In genomic region chr12:108317201-108317738, GRCm38 (mm10) we compare ENCODE assay signal across 14 mouse cellular contexts. TPM values are rescaled to one million over a fixed set of nuclear protein-coding genes. Genes with fewer than 3 reads are reported as not detected.
DNase-seq lines count a peak whose midpoint lies in the region; ATAC-seq lines count a peak whose summit lies in the region.
"Had no signal": no experiment of that assay in that cellular context is flagged by ENCODE, and none has a peak within 500 bp of the region (broad histone marks: within the 10 kb centered on the region; RNA-seq: fewer than 3 reads in every experiment).

No protein-coding gene starts in this region.

- H3K9me3 ChIP-seq in intestine, embryonic 16.5 days (ENCODE audit: control insufficient read depth, low read length): no peaks in the 10 kb centered on the region
- H3K9me3 ChIP-seq in intestine, embryonic 15.5 days: no peaks in the 10 kb centered on the region
- no peaks in the 10 kb centered on the region for H3K9me3 ChIP-seq in neural tube, embryonic 11.5 days (ENCODE audit: control insufficient read depth, low read length)
- H3K9me3 ChIP-seq in neural tube, embryonic 15.5 days (replicated peaks): no peaks in the 10 kb centered on the region
- no peaks in the 10 kb centered on the region for H3K9me3 ChIP-seq in midbrain, embryonic 16.5 days (replicated peaks; ENCODE audit: control insufficient read depth, low read length, poor library complexity, severe bottlenecking)

- no peak overlapping the region for H3K4me2 ChIP-seq in intestine, embryonic 16.5 days (ENCODE audit: low read depth, low read length)
- no peak overlapping the region for H3K4me2 ChIP-seq in intestine, embryonic 15.5 days (replicated peaks)
- no peak overlapping the region for H3K4me2 ChIP-seq in neural tube, embryonic 11.5 days (ENCODE audit: low read depth)
- no peak overlapping the region for H3K4me2 ChIP-seq in neural tube, embryonic 15.5 days
- H3K4me2 ChIP-seq in midbrain, embryonic 16.5 days (ENCODE audit: low read length): no peak overlapping the region
- H3K4me2 ChIP-seq: lung, embryonic 14.5 days had no signal

- WGBS in intestine, embryonic 16.5 days: 18% methylated on average over 9 of the region's 9 CpGs
- WGBS in intestine, embryonic 15.5 days: 19% methylated on average over 9 of the region's 9 CpGs
- 7% methylated on average over 9 of the region's 9 CpGs for WGBS in neural tube, embryonic 11.5 days
- WGBS in neural tube, embryonic 15.5 days: 12% methylated on average over 9 of the region's 9 CpGs
- WGBS in midbrain, embryonic 16.5 days: 8% methylated on average over 9 of the region's 9 CpGs

- H3K4me1 ChIP-seq in intestine, embryonic 16.5 days (ENCODE audit: control insufficient read depth, insufficient read depth, low read length): 0 out of 2 replicates have a peak, but pooled peaks cover 4% of the 10 kb centered on the region
- peaks cover 5% of the 10 kb centered on the region for H3K4me1 ChIP-seq in intestine, embryonic 15.5 days (replicated peaks)
- peaks cover 26% of the 10 kb centered on the region for H3K4me1 ChIP-seq in neural tube, embryonic 11.5 days (ENCODE audit: control insufficient read depth, insufficient read depth, low read length)
- peaks cover 19% of the 10 kb centered on the region for H3K4me1 ChIP-seq in neural tube, embryonic 15.5 days
- peaks cover 12% of the 10 kb centered on the region; the same call in 1 of the 2 replicates for H3K4me1 ChIP-seq in midbrain, embryonic 16.5 days (ENCODE audit: control insufficient read depth, insufficient read depth, low read length)

- peak; percentile 51 for DNase-seq in neural tube, embryonic 11.5 days (ENCODE audit: low spot score)
- peak; percentile 82 for DNase-seq in ZHBTc4 (ENCODE audit: low read depth, low spot score)
- DNase-seq in right cerebral cortex, adult 2 months (ENCODE audit: low spot score in 2 of 2): no peak
- DNase-seq: cerebellum, adult 11-12 months; gastrocnemius, postnatal 36 days; kidney, postnatal 36 days; layer of hippocampus, postnatal 36 days; lung, embryonic 14.5 days; thymus, adult 2 months had no signal

- H3K27ac ChIP-seq in intestine, embryonic 16.5 days (ENCODE audit: low read length): no peak overlapping the region
- no peak overlapping the region for H3K27ac ChIP-seq in intestine, embryonic 15.5 days
- H3K27ac ChIP-seq in neural tube, embryonic 11.5 days (ENCODE audit: low read depth, low read length): no peak overlapping the region
- H3K27ac ChIP-seq in neural tube, embryonic 15.5 days (replicated peaks): no peak overlapping the region
- no peak overlapping the region for H3K27ac ChIP-seq in midbrain, embryonic 16.5 days (ENCODE audit: low read length)

- no peak overlapping the region for H3K9ac ChIP-seq in intestine, embryonic 16.5 days (ENCODE audit: low read depth, low read length)
- H3K9ac ChIP-seq in intestine, embryonic 15.5 days: no peak overlapping the region
- no peak overlapping the region for H3K9ac ChIP-seq in neural tube, embryonic 11.5 days (ENCODE audit: low read length)
- H3K9ac ChIP-seq in neural tube, embryonic 15.5 days (replicated peaks): no peak overlapping the region
- peak overlapping the region; percentile 16; the same call in 1 of the 2 replicates for H3K9ac ChIP-seq in midbrain, embryonic 16.5 days (ENCODE audit: low read depth, low read length)
- H3K9ac ChIP-seq: lung, embryonic 14.5 days had no signal

- H3K4me3 ChIP-seq in intestine, embryonic 16.5 days (ENCODE audit: low read length): no peak overlapping the region
- H3K4me3 ChIP-seq in intestine, embryonic 15.5 days (replicated peaks): no peak overlapping the region
- H3K4me3 ChIP-seq in neural tube, embryonic 11.5 days (ENCODE audit: low read depth, low read length): no peak overlapping the region
- no peak overlapping the region for H3K4me3 ChIP-seq in neural tube, embryonic 15.5 days (replicated peaks)
- no peak overlapping the region for H3K4me3 ChIP-seq in midbrain, embryonic 16.5 days (ENCODE audit: low read depth, low read length)

- peaks cover 42% of the 10 kb centered on the region for H3K27me3 ChIP-seq in intestine, embryonic 16.5 days (replicated peaks; ENCODE audit: control insufficient read depth, insufficient read depth, low read length)
- peaks cover 45% of the 10 kb centered on the region for H3K27me3 ChIP-seq in intestine, embryonic 15.5 days (replicated peaks)
- H3K27me3 ChIP-seq in neural tube, embryonic 11.5 days (ENCODE audit: control insufficient read depth, insufficient read depth, low read length): peaks cover 31% of the 10 kb centered on the region
- peaks cover 41% of the 10 kb centered on the region for H3K27me3 ChIP-seq in neural tube, embryonic 15.5 days (replicated peaks)
- peaks cover 11% of the 10 kb centered on the region for H3K27me3 ChIP-seq in midbrain, embryonic 16.5 days (ENCODE audit: control insufficient read depth, insufficient read depth, low read depth, low read length)

- ATAC-seq in intestine, embryonic 16.5 days: peak; percentile 27; the same call in 1 of the 2 replicates
- no peak for ATAC-seq in intestine, embryonic 15.5 days
- no peak for ATAC-seq in neural tube, embryonic 11.5 days (ENCODE audit: insufficient read depth, low FRiP score, low TSS enrichment)
- ATAC-seq in neural tube, embryonic 15.5 days (ENCODE audit: low FRiP score): no peak
- no peak for ATAC-seq in midbrain, embryonic 16.5 days
- ATAC-seq: CD4-positive, CD25-positive, alpha-beta regulatory T cell, adult 4 months had no signal

- no peaks in the 10 kb centered on the region for H3K36me3 ChIP-seq in intestine, embryonic 16.5 days (ENCODE audit: control insufficient read depth, insufficient read depth, low read length)
- H3K36me3 ChIP-seq in intestine, embryonic 15.5 days: no peaks in the 10 kb centered on the region
- no peaks in the 10 kb centered on the region for H3K36me3 ChIP-seq in neural tube, embryonic 11.5 days (ENCODE audit: control insufficient read depth, insufficient read depth, low read length)
- H3K36me3 ChIP-seq in neural tube, embryonic 15.5 days: no peaks in the 10 kb centered on the region
- H3K36me3 ChIP-seq in midbrain, embryonic 16.5 days (ENCODE audit: control insufficient read depth, insufficient read depth, low read length): no peaks in the 10 kb centered on the region

RNA-seq across cellular contexts. Expression of gene Hhipl1, which starts 11.2 kb away (rescaled TPM):
- 0.43 and 0.53 TPM in 2 replicates for polyA plus RNA-seq in intestine, embryonic 16.5 days (2015; fragmentation: Nextera tagmentation; extraction: Ambion mirVana)
- 0.55 and 0.69 TPM in 2 replicates for polyA plus RNA-seq in intestine, embryonic 15.5 days (2015; fragmentation: Nextera tagmentation; extraction: Ambion mirVana)
- polyA plus RNA-seq in neural tube, embryonic 11.5 days (2014; fragmentation: Nextera tagmentation; extraction: Ambion mirVana): 1.0 TPM in 2 replicates
- 2.7 and 3.2 TPM in 2 replicates for polyA plus RNA-seq in neural tube, embryonic 15.5 days (2015; fragmentation: Nextera tagmentation; extraction: Ambion mirVana)
- 2.7 and 2.9 TPM in 2 replicates for polyA plus RNA-seq in midbrain, embryonic 16.5 days (2015; fragmentation: Nextera tagmentation; extraction: Ambion mirVana)
- polyA plus RNA-seq: CD4-positive, CD25-positive, alpha-beta regulatory T cell, adult 4 months had no signal

RNA-seq across cellular contexts. Expression of gene Cyp46a1, which starts 16.9 kb away (rescaled TPM):
- polyA plus RNA-seq in intestine, embryonic 16.5 days (2015; fragmentation: Nextera tagmentation; extraction: Ambion mirVana): 3.8 and 4.6 TPM in 2 replicates
- polyA plus RNA-seq in intestine, embryonic 15.5 days (2015; fragmentation: Nextera tagmentation; extraction: Ambion mirVana): 5.3 and 5.4 TPM in 2 replicates
- polyA plus RNA-seq in neural tube, embryonic 11.5 days (2014; fragmentation: Nextera tagmentation; extraction: Ambion mirVana): 8.5 and 10.6 TPM in 2 replicates
- 29.5 and 33.2 TPM in 2 replicates for polyA plus RNA-seq in neural tube, embryonic 15.5 days (2015; fragmentation: Nextera tagmentation; extraction: Ambion mirVana)
- polyA plus RNA-seq in midbrain, embryonic 16.5 days (2015; fragmentation: Nextera tagmentation; extraction: Ambion mirVana): 28.1 and 36.2 TPM in 2 replicates
- polyA plus RNA-seq: CD4-positive, CD25-positive, alpha-beta regulatory T cell, adult 4 months had no signal

RNA-seq across cellular contexts. Expression of gene Ccdc85c, which starts 42.0 kb away (rescaled TPM):
- 4.8 and 7.1 TPM in 2 replicates for polyA plus RNA-seq in intestine, embryonic 16.5 days (2015; fragmentation: Nextera tagmentation; extraction: Ambion mirVana)
- polyA plus RNA-seq in intestine, embryonic 15.5 days (2015; fragmentation: Nextera tagmentation; extraction: Ambion mirVana): 8.7 and 9.3 TPM in 2 replicates
- polyA plus RNA-seq in neural tube, embryonic 11.5 days (2014; fragmentation: Nextera tagmentation; extraction: Ambion mirVana): 18.9 and 20.3 TPM in 2 replicates
- polyA plus RNA-seq in neural tube, embryonic 15.5 days (2015; fragmentation: Nextera tagmentation; extraction: Ambion mirVana): 10.5 and 11.9 TPM in 2 replicates
- 13.2 and 13.5 TPM in 2 replicates for polyA plus RNA-seq in midbrain, embryonic 16.5 days (2015; fragmentation: Nextera tagmentation; extraction: Ambion mirVana)

RNA-seq across cellular contexts. Expression of gene Eml1, which starts 53.5 kb away (rescaled TPM):
- polyA plus RNA-seq in intestine, embryonic 16.5 days (2015; fragmentation: Nextera tagmentation; extraction: Ambion mirVana): 63.7 and 67.4 TPM in 2 replicates
- 63.7 and 67.0 TPM in 2 replicates for polyA plus RNA-seq in intestine, embryonic 15.5 days (2015; fragmentation: Nextera tagmentation; extraction: Ambion mirVana)
- 138 and 164 TPM in 2 replicates for polyA plus RNA-seq in neural tube, embryonic 11.5 days (2014; fragmentation: Nextera tagmentation; extraction: Ambion mirVana)
- polyA plus RNA-seq in neural tube, embryonic 15.5 days (2015; fragmentation: Nextera tagmentation; extraction: Ambion mirVana): 60.3 and 69.0 TPM in 2 replicates
- 47.6 and 57.4 TPM in 2 replicates for polyA plus RNA-seq in midbrain, embryonic 16.5 days (2015; fragmentation: Nextera tagmentation; extraction: Ambion mirVana)

Comparison
In these comparisons a context has a peak if more than half of its experiments do, and no peak if none do; other contexts are left out.
1. DNase-seq: peak in neural tube, embryonic 11.5 days (single experiment) and ZHBTc4 (single experiment); none in right cerebral cortex, adult 2 months (0 of 2).